Mouse (Mus musculus) CH12.LX (cell line): ENCODE data around the gene Msmb.

ENCODE experiments used
- CTCF ChIP-seq, 2 experiments: IDR thresholded peaks in 1 of 2; conservative IDR thresholded peaks in 1 of 2; 2 replicates each; pipeline ENCODE4 v1.5.1; 2011 to 2012; ENCODE audit warnings: low read depth in 2 of 2, low read length in 2 of 2, improper control_type of control experiment in 1 of 2, inconsistent platforms in 1 of 2, mild to moderate bottlenecking in 1 of 2, moderate library complexity in 1 of 2
- MEF2A ChIP-seq: IDR thresholded peaks from 2 replicates; pipeline ENCODE4 v1.6.1; 2014; ENCODE audit warnings: low read depth, mild to moderate bottlenecking, inconsistent platforms, low read length, improper control_type of control experiment, borderline replicate concordance
- NELFE ChIP-seq: IDR thresholded peaks from 2 replicates; pipeline ENCODE4 v1.6.1; 2011; ENCODE audit warnings: low read depth, low read length, improper control_type of control experiment
- RAD21 ChIP-seq: IDR thresholded peaks from 2 replicates; pipeline ENCODE4 v1.6.1; 2011; ENCODE audit warnings: low read depth, mild to moderate bottlenecking, low read length, improper control_type of control experiment, moderate library complexity
- USF1 ChIP-seq: IDR thresholded peaks from 2 replicates; pipeline ENCODE4 v1.6.1; 2014; ENCODE audit warnings: low read depth, mild to moderate bottlenecking, inconsistent platforms, low read length, improper control_type of control experiment
- ZKSCAN1 ChIP-seq: IDR thresholded peaks from 2 replicates; pipeline ENCODE4 v1.6.1; 2012; ENCODE audit warnings: low read depth, inconsistent platforms, low read length, improper control_type of control experiment, borderline replicate concordance

DNA sequence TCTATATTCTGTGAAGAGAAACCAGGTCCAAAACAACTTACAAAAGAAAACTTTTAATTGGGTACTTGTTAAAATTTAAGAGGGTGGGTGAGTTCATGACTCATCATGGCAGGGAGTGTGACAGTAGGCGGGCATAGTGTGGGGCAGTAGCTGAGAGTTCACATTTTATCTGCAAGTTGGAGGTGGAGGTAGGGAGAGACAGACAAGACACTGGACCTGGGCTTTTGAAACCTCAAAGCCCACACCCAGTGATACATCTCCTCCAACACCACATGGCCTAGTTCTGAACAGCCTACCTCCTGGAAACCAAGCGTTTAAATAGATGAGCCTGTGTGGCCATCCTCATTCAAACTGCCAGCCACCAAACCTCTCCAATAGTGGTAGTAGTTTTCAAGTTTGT is 33.5 kb downstream of the Msmb start:
- TF ChIP-seq CTCF (conservative IDR thresholded peaks at IDR 0.05 in 1 of 2, IDR thresholded peaks at IDR 0.05 in 1 of 2; ENCODE audit: low read depth in 2 of 2, low read length in 2 of 2) (no peak), RAD21 (no peak), MEF2A (no peak), ZKSCAN1 (no peak), NELFE (no peak), USF1 (no peak)
